Mouse (Mus musculus): ENCODE measurements around the gene Prkci. TPM values are rescaled to one million over a fixed set of nuclear protein-coding genes. Genes with fewer than 3 reads are reported as not detected.

Gene Prkci
- total and polyA plus RNA-seq, 2 experiments: 4.4 to 11.6 TPM

DNA sequence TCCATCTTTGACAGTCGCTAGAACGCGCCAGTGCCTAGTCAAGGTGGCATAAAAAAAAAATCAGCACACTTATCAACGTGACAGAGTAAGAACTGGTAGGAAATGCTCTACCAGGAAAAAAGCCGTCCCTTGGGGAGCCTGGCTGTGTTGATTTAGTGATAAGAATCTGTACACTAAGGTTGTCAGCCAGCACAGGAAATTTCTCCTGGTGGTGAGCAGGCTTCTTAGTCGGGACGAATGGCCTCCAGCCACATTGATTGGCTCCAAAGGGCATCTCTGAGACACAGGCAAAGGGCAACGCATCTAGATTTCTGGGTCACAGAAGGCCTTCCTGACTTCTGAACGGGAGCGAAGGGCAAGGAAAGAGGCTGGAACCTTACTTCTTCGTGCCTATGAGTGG, 80.3 kb downstream of the Prkci start:
- no peak overlapping the region for H3K9ac ChIP-seq (ENCODE audit: low read depth, low read length)
- peak; percentile 91 for DNase-seq (ENCODE audit: extremely low read depth, low read depth, low spot score)
- no peak overlapping the region for H3K27ac ChIP-seq (replicated peaks; ENCODE audit: insufficient read depth, low read depth, low read length)
- TF ChIP-seq CTCF (IDR thresholded peaks at IDR 0.05; ENCODE audit: low read depth, low read length) (0 out of 2 replicates have a peak, but pooled peaks have one; percentile 10), POLR2A (IDR thresholded peaks at IDR 0.05; ENCODE audit: extremely low read depth, insufficient read depth, low read length) (no peak)
- WGBS: 14% methylated on average over 11 of the region's 11 CpGs
- no peak overlapping the region for H3K4me3 ChIP-seq (ENCODE audit: insufficient read depth, low read depth, low read length)
- H3K27me3 ChIP-seq (ENCODE audit: control insufficient read depth, insufficient read depth, low read length): no peaks in the 10 kb centered on the region
- no peaks in the 10 kb centered on the region for H3K36me3 ChIP-seq (ENCODE audit: control insufficient read depth, insufficient read depth, low read length)
- peaks cover 12% of the 10 kb centered on the region for H3K4me1 ChIP-seq (ENCODE audit: control insufficient read depth, insufficient read depth, low read length)
- no peaks in the 10 kb centered on the region for H3K79me2 ChIP-seq (ENCODE audit: control insufficient read depth, insufficient read depth, low read length)

GRCm38 (mm10) chr3:31077068-31077703, 81.6 kb downstream of the Prkci start:
- Histone ChIP-seq H3K27ac (replicated peaks; ENCODE audit: insufficient read depth, low read depth, low read length) (no peak overlapping the region), H3K4me3 (ENCODE audit: insufficient read depth, low read depth, low read length) (no peak overlapping the region), H3K9ac (ENCODE audit: low read depth, low read length) (no peak overlapping the region), H3K36me3 (ENCODE audit: control insufficient read depth, insufficient read depth, low read length) (no peaks in the 10 kb centered on the region), H3K27me3 (ENCODE audit: control insufficient read depth, insufficient read depth, low read length) (no peaks in the 10 kb centered on the region), H3K4me1 (ENCODE audit: control insufficient read depth, insufficient read depth, low read length) (peaks cover 21% of the 10 kb centered on the region), H3K79me2 (ENCODE audit: control insufficient read depth, insufficient read depth, low read length) (no peaks in the 10 kb centered on the region)
- no peak for DNase-seq (ENCODE audit: extremely low read depth, low read depth, low spot score)
- 69% methylated on average over 6 of the region's 6 CpGs for WGBS
- TF ChIP-seq POLR2A (IDR thresholded peaks at IDR 0.05; ENCODE audit: extremely low read depth, insufficient read depth, low read length) (no peak), CTCF (IDR thresholded peaks at IDR 0.05; ENCODE audit: low read depth, low read length) (no peak)

DNA sequence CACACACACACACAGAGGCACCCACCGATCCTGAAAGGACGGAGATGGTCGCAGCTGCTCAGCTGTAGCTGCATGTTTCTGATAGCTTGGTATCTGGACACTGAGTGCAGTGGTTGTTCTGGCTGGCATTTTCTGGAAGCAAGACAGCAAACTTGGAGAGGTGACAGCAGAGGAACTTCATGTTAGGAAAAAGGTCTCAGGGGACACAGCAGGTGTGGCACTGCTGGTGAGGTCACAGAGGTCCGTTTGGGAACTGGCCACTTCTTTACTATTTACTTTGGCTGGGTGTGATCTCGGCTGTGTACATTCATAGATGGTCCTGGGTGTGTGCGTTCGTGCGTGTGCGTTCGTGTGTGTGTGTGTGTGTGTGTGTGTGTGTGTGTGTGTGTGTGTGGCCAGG, 83.9 kb downstream of the Prkci start:
- TF ChIP-seq POLR2A (IDR thresholded peaks at IDR 0.05; ENCODE audit: extremely low read depth, insufficient read depth, low read length): no peak
- H3K4me1 ChIP-seq (ENCODE audit: control insufficient read depth, insufficient read depth, low read length): peaks cover 25% of the 10 kb centered on the region
- no peak overlapping the region for H3K4me3 ChIP-seq (ENCODE audit: insufficient read depth, low read depth, low read length)
- H3K36me3 ChIP-seq (ENCODE audit: control insufficient read depth, insufficient read depth, low read length): no peaks in the 10 kb centered on the region
- peak; percentile 95 for DNase-seq (ENCODE audit: extremely low read depth, low read depth, low spot score)
- no peaks in the 10 kb centered on the region for H3K27me3 ChIP-seq (ENCODE audit: control insufficient read depth, insufficient read depth, low read length)
- H3K9ac ChIP-seq (ENCODE audit: low read depth, low read length): no peak overlapping the region
- H3K79me2 ChIP-seq (ENCODE audit: control insufficient read depth, insufficient read depth, low read length): no peaks in the 10 kb centered on the region
- WGBS: 24% methylated on average over 10 of the region's 10 CpGs
- no peak overlapping the region for H3K27ac ChIP-seq (replicated peaks; ENCODE audit: insufficient read depth, low read depth, low read length)

DNA sequence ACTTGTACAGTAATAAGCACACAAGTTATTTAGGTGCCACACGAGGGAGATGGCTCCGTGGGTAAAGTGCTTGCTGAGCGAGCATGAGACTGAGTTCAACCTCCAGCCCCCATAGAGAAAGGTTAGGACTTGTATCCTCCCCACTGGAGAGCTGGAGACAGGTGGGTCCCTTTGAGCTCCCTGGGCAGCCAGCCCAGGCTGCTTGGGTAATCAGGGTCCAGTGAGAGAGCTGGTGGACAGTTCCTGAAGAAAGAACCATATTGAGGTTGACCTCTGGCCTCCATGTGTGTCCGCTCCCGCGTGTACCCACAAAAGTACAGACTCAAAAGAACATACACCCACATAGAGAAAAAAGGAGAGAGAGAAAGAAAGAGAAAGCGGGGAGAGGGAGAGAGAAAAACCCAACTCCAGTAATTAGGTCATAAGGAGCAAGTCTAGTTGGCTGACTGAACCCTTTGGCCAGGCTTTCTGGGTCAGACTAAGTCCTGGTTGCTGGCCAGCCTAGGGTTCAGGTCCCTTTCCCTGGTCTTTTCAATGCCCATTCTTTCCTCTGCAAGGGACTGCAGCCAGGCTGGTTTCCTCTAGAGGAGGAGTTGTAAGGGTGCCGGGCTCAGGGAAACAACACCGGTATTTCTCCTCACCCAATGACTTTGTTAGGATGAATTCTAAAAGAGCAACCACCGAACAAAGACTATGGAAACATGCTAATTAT, 85.4 kb downstream of the Prkci start:
- H3K36me3 ChIP-seq (ENCODE audit: control insufficient read depth, insufficient read depth, low read length): no peaks in the 10 kb centered on the region
- no peak overlapping the region for H3K4me3 ChIP-seq (ENCODE audit: insufficient read depth, low read depth, low read length)
- no peak for TF ChIP-seq POLR2A (IDR thresholded peaks at IDR 0.05; ENCODE audit: extremely low read depth, insufficient read depth, low read length)
- no peak for TF ChIP-seq CTCF (IDR thresholded peaks at IDR 0.05; ENCODE audit: low read depth, low read length)
- no peak overlapping the region for H3K27ac ChIP-seq (replicated peaks; ENCODE audit: insufficient read depth, low read depth, low read length)
- WGBS: 31% methylated on average over 10 of the region's 10 CpGs
- H3K79me2 ChIP-seq (ENCODE audit: control insufficient read depth, insufficient read depth, low read length): no peaks in the 10 kb centered on the region
- peaks cover 20% of the 10 kb centered on the region for H3K4me1 ChIP-seq (ENCODE audit: control insufficient read depth, insufficient read depth, low read length)
- no peak overlapping the region for H3K9ac ChIP-seq (ENCODE audit: low read depth, low read length)
- no peaks in the 10 kb centered on the region for H3K27me3 ChIP-seq (ENCODE audit: control insufficient read depth, insufficient read depth, low read length)
- peak; percentile 87 for DNase-seq (ENCODE audit: extremely low read depth, low read depth, low spot score)

DNA sequence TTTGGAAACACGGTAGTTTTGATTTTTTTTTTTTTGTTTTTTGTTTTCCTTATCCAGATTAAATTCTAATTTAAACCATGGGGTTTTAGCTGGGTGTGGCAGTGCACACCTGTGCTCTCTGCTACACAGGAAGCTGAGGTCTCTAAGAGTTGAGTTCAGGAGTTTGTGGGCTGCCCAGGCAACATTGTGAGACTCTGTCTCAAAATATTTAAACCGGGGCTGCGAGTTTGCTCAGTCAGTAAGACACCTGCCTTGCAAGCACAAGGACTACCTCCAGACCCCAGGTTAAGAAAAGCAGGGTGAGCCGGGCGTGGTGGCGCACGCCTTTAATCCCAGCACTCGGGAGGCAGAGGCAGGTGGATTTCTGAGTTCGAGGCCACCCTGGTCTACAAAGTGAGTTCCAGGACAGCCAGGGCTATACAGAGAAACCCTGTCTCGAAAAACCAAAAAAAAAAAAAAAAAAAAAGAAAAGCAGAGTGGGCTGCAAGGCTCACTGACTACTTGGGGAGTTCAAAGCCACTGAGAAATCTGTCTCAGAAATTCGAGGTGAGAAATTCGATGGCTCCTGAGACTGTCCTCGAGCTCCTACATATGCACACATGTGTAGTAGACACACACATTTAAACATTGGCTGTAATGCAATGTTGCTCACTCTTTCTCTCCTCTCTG, 87.4 kb downstream of the Prkci start:
- Histone ChIP-seq H3K79me2 (ENCODE audit: control insufficient read depth, insufficient read depth, low read length) (no peaks in the 10 kb centered on the region), H3K4me1 (ENCODE audit: control insufficient read depth, insufficient read depth, low read length) (peaks cover 17% of the 10 kb centered on the region), H3K27ac (replicated peaks; ENCODE audit: insufficient read depth, low read depth, low read length) (no peak overlapping the region), H3K27me3 (ENCODE audit: control insufficient read depth, insufficient read depth, low read length) (no peaks in the 10 kb centered on the region), H3K36me3 (ENCODE audit: control insufficient read depth, insufficient read depth, low read length) (no peaks in the 10 kb centered on the region), H3K4me3 (ENCODE audit: insufficient read depth, low read depth, low read length) (no peak overlapping the region), H3K9ac (ENCODE audit: low read depth, low read length) (no peak overlapping the region)
- 83% methylated on average over 12 of the region's 13 CpGs for WGBS
- TF ChIP-seq CTCF (IDR thresholded peaks at IDR 0.05; ENCODE audit: low read depth, low read length): no peak
- TF ChIP-seq POLR2A (IDR thresholded peaks at IDR 0.05; ENCODE audit: extremely low read depth, insufficient read depth, low read length): no peak
- DNase-seq (ENCODE audit: extremely low read depth, low read depth, low spot score): no peak

Data from liver, adult 2 months (tissue).